Mouse (Mus musculus): ENCODE data around the gene Pced1b. TPM values are rescaled to one million over a fixed set of nuclear protein-coding genes. Genes with fewer than 3 reads are reported as not detected.

The Pced1b gene
- total RNA-seq, 2 experiments from 2014 or later = 6.7 to 26.9 TPM

GRCm38 (mm10) chr15:97390778-97391177 lies 143.9 kb downstream of the Pced1b start:
- no peak for ATAC-seq (replicated peaks; ENCODE audit: poor library complexity)

GRCm38 (mm10) chr15:97391436-97391835 lies 144.5 kb downstream of the Pced1b start:
- no peak for ATAC-seq (replicated peaks; ENCODE audit: poor library complexity)

- no peak for ATAC-seq (replicated peaks; ENCODE audit: poor library complexity)
Measured at GRCm38 (mm10) chr15:97394561-97394960, 147.7 kb downstream of the Pced1b start.

- no peak for ATAC-seq (replicated peaks; ENCODE audit: poor library complexity)
Measured at GRCm38 (mm10) chr15:97396586-97397299, 149.8 kb downstream of the Pced1b start.

GRCm38 (mm10) chr15:97397793-97398192 lies 150.9 kb downstream of the Pced1b start:
- peak; percentile 79 for ATAC-seq (replicated peaks; ENCODE audit: poor library complexity)

- no peak for ATAC-seq (replicated peaks; ENCODE audit: poor library complexity)
Measured at GRCm38 (mm10) chr15:97400866-97401265, 154.0 kb downstream of the Pced1b start.

GRCm38 (mm10) chr15:97404483-97404882 lies 157.6 kb downstream of the Pced1b start:
- ATAC-seq (replicated peaks; ENCODE audit: poor library complexity) = peak; percentile 38

GRCm38 (mm10) chr15:97404998-97405397 lies 158.1 kb downstream of the Pced1b start:
- peak; percentile 97 for ATAC-seq (replicated peaks; ENCODE audit: poor library complexity)

- ATAC-seq (replicated peaks; ENCODE audit: poor library complexity) = no peak
Measured at GRCm38 (mm10) chr15:97406105-97406504, 159.2 kb downstream of the Pced1b start.

- no peak for ATAC-seq (replicated peaks; ENCODE audit: poor library complexity)
Measured at GRCm38 (mm10) chr15:97407496-97408454, 160.9 kb downstream of the Pced1b start.

GRCm38 (mm10) chr15:97411136-97411535 lies 164.2 kb downstream of the Pced1b start:
- no peak for ATAC-seq (replicated peaks; ENCODE audit: poor library complexity)

GRCm38 (mm10) chr15:97411671-97412070 lies 164.8 kb downstream of the Pced1b start:
- ATAC-seq (replicated peaks; ENCODE audit: poor library complexity) = no peak

GRCm38 (mm10) chr15:97412308-97412707 lies 165.4 kb downstream of the Pced1b start:
- ATAC-seq (replicated peaks; ENCODE audit: poor library complexity) = no peak

GRCm38 (mm10) chr15:97412861-97413260 lies 166.0 kb downstream of the Pced1b start:
- no peak for ATAC-seq (replicated peaks; ENCODE audit: poor library complexity)

- ATAC-seq (replicated peaks; ENCODE audit: poor library complexity) = peak; percentile 81
Measured at GRCm38 (mm10) chr15:97414718-97415413, 168.0 kb downstream of the Pced1b start.

- ATAC-seq (replicated peaks; ENCODE audit: poor library complexity) = peak; percentile 85
Measured at GRCm38 (mm10) chr15:97415426-97415946, 168.6 kb downstream of the Pced1b start.

GRCm38 (mm10) chr15:97420292-97420691 lies 173.4 kb downstream of the Pced1b start:
- ATAC-seq (replicated peaks; ENCODE audit: poor library complexity) = no peak

- no peak for ATAC-seq (replicated peaks; ENCODE audit: poor library complexity)
Measured at GRCm38 (mm10) chr15:97421533-97421932, 174.6 kb downstream of the Pced1b start.

GRCm38 (mm10) chr15:97422212-97422944 lies 175.5 kb downstream of the Pced1b start:
- peak; percentile 89 for ATAC-seq (replicated peaks; ENCODE audit: poor library complexity)

GRCm38 (mm10) chr15:97424375-97424774 lies 177.5 kb downstream of the Pced1b start:
- ATAC-seq (replicated peaks; ENCODE audit: poor library complexity) = peak; percentile 54
